Mouse (Mus musculus) hindbrain, embryonic 13.5 days (tissue): ENCODE data around the gene Prodh2. TPM values are rescaled to one million over a fixed set of nuclear protein-coding genes. Genes with fewer than 3 reads are reported as not detected.

Experiments
- ATAC-seq: fragments of 200-750 bp; cut with Nextera tagmentation; 2 replicates; pipeline ENCODE4 v1.8.0; 2017; ENCODE audit warnings: moderate TSS enrichment; ENCODE audit not compliant: low FRiP score
- H3K27ac ChIP-seq: fragments of 300-500 bp; sonication (generic); 2 replicates; pipeline ENCODE4 v1.5.1; 2015; ENCODE audit warnings: inconsistent platforms, mild to moderate bottlenecking, moderate library complexity
- H3K27me3 ChIP-seq: fragments of 300-500 bp; sonication (generic); 2 replicates; pipeline ENCODE4 v1.6.1; 2015; ENCODE audit warnings: mild to moderate bottlenecking, inconsistent platforms
- H3K36me3 ChIP-seq: fragments of 300-500 bp; sonication (generic); 2 replicates; pipeline ENCODE4 v1.6.1; 2015; ENCODE audit warnings: mild to moderate bottlenecking, inconsistent platforms
- H3K4me1 ChIP-seq: fragments of 300-500 bp; sonication (generic); replicated peaks from 2 replicates; pipeline ENCODE4 v1.6.1; 2015; ENCODE audit warnings: inconsistent platforms
- H3K4me2 ChIP-seq: fragments of 300-500 bp; sonication (generic); 2 replicates; pipeline ENCODE4 v1.6.1; 2015; ENCODE audit warnings: inconsistent platforms, mild to moderate bottlenecking, moderate library complexity
- H3K4me3 ChIP-seq: fragments of 300-500 bp; sonication (generic); 2 replicates; pipeline ENCODE4 v1.5.1; 2015; ENCODE audit warnings: mild to moderate bottlenecking, inconsistent platforms
- H3K9ac ChIP-seq: fragments of 300-500 bp; sonication (generic); 2 replicates; pipeline ENCODE4 v1.6.1; 2015; ENCODE audit warnings: mild to moderate bottlenecking, inconsistent platforms
- H3K9me3 ChIP-seq: fragments of 300-500 bp; sonication (generic); 2 replicates; pipeline ENCODE4 v1.6.1; 2016; ENCODE audit warnings: inconsistent platforms
- WGBS: fragments of 180-500 bp; shearing (Covaris S2); methylation state at CpG from one replicate; pipeline ENCODE4 v1.1.7; 2015; 5-methylcytosine and 5-hydroxymethylcytosine counted together
- polyA plus RNA-seq: library from polyadenylated mRNA; unstranded; fragments of >200 nt; fragmentation: Nextera tagmentation; extraction: Ambion mirVana; gene quantifications from 2 replicates; pipeline ENCODE4 v1.2.1, GENCODE M21; 2015

Gene Prodh2
- polyA plus RNA-seq, 1 experiment from 2014 or later: not detected

DNA sequence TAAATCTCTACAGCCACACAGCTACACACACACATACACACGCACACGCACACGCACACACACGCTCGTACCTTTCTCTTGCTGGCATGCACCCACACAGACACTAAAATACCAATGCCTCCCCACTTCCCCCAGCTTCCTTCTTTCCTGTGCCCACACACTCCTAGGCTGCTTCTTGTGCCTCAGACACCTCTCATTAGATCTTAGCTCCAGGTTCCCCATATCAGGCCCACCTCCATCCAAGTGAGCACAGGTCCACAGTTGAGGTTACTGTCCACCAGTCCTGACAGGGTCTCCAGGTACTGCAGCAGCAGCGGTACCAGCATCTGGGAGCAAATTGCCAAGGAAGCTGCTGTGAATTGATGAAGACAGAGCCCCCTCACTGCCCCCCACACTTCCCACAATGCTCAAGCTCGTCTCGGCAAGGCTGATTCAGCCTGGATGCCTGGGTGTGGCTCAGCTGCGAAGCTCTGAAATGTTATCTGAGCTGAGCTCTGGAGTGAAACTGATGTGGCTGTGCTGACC lies 37.9 kb downstream of the Prodh2 start:
- 86% methylated on average over 9 of the region's 9 CpGs for WGBS
- H3K4me1 ChIP-seq: peaks cover 53% of the 10 kb centered on the region
- ATAC-seq: no peak
- peaks cover 68% of the 10 kb centered on the region for H3K36me3 ChIP-seq
- peak overlapping the region; percentile 93 for H3K9ac ChIP-seq
- no peaks in the 10 kb centered on the region for H3K27me3 ChIP-seq
- peak overlapping the region; percentile 91 for H3K4me2 ChIP-seq
- peak overlapping the region; percentile 75 for H3K4me3 ChIP-seq
- H3K27ac ChIP-seq: no peak overlapping the region
- H3K9me3 ChIP-seq: no peaks in the 10 kb centered on the region

DNA sequence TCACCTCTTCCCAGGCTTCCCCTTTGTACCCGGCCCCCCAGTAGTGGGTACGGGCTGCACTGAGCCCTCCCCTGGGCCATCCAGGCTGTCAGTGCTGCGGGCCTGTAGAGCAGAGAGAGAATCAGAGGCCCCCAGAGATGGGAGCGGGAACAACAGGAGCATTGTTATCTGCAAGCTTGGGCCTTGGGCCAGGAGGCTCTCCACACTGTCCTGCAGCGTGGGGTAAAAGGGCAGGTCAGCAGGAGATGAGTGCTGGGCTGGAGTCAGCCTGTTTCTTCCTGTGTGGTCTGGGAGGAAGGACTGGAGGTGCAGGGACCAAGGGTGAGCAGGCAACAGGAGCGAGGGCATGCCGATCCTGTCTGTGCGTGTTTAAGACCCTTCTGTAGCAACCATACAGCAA lies 39.5 kb downstream of the Prodh2 start:
- H3K9ac ChIP-seq: peak overlapping the region; percentile 93
- peak overlapping the region; percentile 75 for H3K4me3 ChIP-seq
- H3K4me2 ChIP-seq: peak overlapping the region; percentile 91
- H3K27me3 ChIP-seq: no peaks in the 10 kb centered on the region
- peaks cover 47% of the 10 kb centered on the region for H3K4me1 ChIP-seq
- peak overlapping the region; percentile 95; the same call in 1 of the 2 replicates for H3K27ac ChIP-seq
- H3K36me3 ChIP-seq: peaks cover 52% of the 10 kb centered on the region
- WGBS: 4% methylated on average over 8 of the region's 8 CpGs
- ATAC-seq: no peak
- H3K9me3 ChIP-seq: no peaks in the 10 kb centered on the region

DNA sequence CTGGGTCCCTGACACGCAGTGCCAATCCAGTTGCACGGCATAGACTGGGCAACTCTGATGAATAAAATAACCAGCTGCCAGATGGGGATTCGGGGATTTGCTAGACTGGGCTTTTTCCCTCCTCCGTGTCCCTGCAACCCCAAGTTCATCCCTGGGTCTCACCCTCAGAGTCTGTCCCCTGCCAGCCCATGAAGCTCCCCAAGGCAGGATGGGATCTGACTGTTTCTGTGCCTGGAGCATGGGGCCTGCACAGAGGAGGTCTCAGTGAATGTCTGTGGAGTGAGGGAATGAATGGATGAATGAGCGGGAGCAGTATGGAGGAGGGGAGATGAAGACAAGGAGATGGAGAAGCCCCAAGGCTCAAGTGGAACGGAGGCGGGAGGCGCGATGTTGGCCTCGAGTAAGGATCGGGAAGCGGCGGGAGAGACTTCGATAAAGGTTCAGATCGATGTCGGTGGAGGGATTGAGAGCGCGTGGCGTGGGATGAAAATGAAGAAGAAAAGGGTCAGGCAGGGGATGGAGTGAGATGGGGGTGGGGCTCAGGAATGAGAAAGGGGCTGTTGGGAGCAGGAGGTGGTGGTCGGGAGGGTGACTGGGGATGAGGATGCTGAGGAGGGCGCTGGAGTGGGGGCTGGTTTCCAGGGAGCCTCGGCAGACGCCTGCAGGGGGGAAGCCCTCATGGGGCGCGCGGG lies 40.7 kb downstream of the Prodh2 start:
- H3K4me2 ChIP-seq: peak overlapping the region; percentile 91
- no peaks in the 10 kb centered on the region for H3K27me3 ChIP-seq
- peaks cover 40% of the 10 kb centered on the region for H3K36me3 ChIP-seq
- no peaks in the 10 kb centered on the region for H3K9me3 ChIP-seq
- 3% methylated on average over 26 of the region's 26 CpGs for WGBS
- H3K27ac ChIP-seq: peak overlapping the region; percentile 95
- peak; percentile 47 for ATAC-seq
- peak overlapping the region; percentile 75 for H3K4me3 ChIP-seq
- H3K4me1 ChIP-seq: peaks cover 43% of the 10 kb centered on the region
- H3K9ac ChIP-seq: peak overlapping the region; percentile 93

DNA sequence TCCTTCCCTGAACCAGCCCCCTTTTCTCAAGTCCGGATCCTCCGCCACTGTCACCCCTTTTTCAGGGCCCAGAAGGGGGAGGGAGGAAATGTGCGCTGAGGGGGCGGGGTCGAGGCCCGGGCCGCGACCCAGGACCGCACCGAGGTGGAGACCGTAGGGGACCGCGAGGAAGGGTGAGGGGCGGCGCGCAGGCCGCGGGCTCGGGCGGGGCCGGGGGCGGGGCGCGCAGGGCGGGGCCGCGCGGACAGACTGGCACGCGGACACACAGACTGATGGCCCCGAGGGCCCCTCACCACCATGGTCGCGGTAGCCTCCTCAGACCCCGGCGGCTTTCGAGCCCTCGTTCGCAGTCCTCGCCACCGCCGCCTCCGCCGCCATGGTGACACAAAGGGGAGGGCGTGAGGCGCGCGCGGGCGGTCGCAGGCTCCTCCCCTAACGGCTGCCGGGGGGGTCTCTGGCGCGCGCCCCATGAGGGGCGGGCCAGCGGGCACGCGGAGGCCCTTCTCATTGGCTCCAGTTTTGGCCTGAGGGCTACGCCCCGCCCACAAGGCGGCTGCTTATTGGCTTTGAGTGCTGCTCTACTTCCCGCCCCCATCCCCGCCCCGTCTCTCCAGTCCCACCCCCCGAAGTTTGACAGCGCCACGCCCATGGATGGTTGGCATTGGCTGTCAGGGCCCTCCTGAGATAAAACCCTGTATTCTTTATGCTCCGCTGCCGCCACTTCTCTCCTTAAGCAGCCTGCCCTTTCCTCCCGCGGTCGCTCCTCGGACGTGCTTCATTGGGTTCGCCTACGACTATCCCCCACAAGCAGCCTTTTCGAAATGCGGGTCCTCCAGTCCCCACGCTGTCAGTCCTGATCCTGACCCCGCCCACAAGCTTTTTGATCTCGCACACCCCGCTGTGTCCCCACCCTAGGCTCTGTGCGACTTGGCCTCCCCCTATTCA lies 41.5 kb downstream of the Prodh2 start, which contains the start of gene Arhgap33:
Gene Arhgap33 (minus strand): TSS at position 428 of the 945 bp plus-strand sequence.
- H3K4me1 ChIP-seq: peaks cover 43% of the 10 kb centered on the region
- WGBS: under 1% methylated on average over 75 of the region's 84 CpGs
- H3K9ac ChIP-seq: peak within 1 kb of the TSS; percentile 93
- peak within 1 kb of the TSS; percentile 75 for H3K4me3 ChIP-seq
- H3K36me3 ChIP-seq: peaks cover 39% of the 10 kb centered on the region
- H3K4me2 ChIP-seq: peak within 1 kb of the TSS; percentile 91
- ATAC-seq: peak; percentile 90
- no peaks in the 10 kb centered on the region for H3K9me3 ChIP-seq
- peak within 1 kb of the TSS; percentile 95 for H3K27ac ChIP-seq
- no peaks in the 10 kb centered on the region for H3K27me3 ChIP-seq

DNA sequence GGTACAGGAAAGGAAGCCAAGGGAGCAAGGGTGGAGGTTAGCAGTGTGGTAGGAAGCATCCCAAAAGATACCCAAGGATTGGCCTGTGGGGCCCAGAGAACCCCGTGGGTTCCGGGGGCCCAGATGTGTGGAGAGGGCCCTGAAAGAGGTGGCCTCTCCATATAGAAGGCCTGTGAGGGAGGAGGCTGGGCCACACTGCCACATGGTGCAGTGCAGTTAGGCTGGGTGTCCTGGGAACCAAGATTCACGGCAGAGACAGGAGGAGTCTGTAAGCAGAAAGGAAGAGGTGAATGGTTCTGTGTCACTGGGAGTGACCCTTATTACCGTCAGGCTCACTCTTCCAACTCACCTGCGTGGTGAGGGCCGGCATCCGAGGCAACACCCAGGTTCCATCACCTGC lies 47.1 kb downstream of the Prodh2 start:
- ATAC-seq: no peak
- H3K36me3 ChIP-seq: peaks cover 27% of the 10 kb centered on the region
- H3K4me3 ChIP-seq: no peak overlapping the region
- H3K9me3 ChIP-seq: no peaks in the 10 kb centered on the region
- peaks cover 5% of the 10 kb centered on the region for H3K4me1 ChIP-seq
- H3K27ac ChIP-seq: no peak overlapping the region
- H3K4me2 ChIP-seq: no peak overlapping the region
- H3K9ac ChIP-seq: no peak overlapping the region
- 88% methylated on average over 7 of the region's 7 CpGs for WGBS
- H3K27me3 ChIP-seq: no peaks in the 10 kb centered on the region

DNA sequence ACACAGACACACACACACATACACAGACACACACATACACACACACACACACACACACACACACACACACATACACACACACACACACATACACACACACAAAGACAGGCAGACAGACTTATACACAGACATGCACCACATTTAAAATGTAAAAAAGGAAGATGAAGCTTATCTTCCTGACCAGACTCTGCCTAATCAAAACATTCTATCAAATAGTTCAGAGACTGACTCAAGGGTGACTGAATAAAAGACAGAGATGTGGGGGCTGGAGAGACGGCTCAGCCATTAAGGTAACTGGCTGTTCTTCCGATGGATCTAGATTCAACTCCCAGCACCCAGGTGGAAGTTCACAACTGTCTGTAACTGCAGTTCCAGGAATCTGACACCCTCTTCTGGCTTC lies 50.9 kb downstream of the Prodh2 start:
- H3K27me3 ChIP-seq: no peaks in the 10 kb centered on the region
- WGBS: 91% methylated on average over 2 of the region's 2 CpGs
- H3K36me3 ChIP-seq: peaks cover 41% of the 10 kb centered on the region
- no peak overlapping the region for H3K4me3 ChIP-seq
- H3K9me3 ChIP-seq: no peaks in the 10 kb centered on the region
- no peak overlapping the region for H3K27ac ChIP-seq
- H3K4me2 ChIP-seq: no peak overlapping the region
- no peak for ATAC-seq
- H3K4me1 ChIP-seq: no peaks in the 10 kb centered on the region
- H3K9ac ChIP-seq: no peak overlapping the region

DNA sequence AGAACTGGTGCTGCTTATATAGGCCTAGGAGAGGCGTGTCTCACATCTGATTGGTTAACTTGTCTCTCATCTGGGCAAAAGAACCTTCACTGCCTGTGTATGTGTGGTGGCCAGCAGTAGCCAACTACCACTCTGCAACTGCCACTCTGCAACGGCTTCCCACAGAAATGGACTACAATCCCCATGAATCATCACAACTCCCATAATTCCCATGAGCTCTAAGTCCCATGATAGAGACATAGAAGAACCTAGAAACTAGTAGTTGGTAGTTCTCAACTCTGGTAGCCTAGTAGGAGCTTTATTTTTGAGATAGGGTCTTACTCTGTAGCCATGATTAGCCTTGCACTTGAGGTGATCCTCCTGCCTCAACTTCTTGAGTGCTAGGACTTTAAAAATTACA lies 56.5 kb downstream of the Prodh2 start:
- Histone ChIP-seq H3K27me3 (peaks cover 11% of the 10 kb centered on the region; the same call in 1 of the 2 replicates), H3K27ac (no peak overlapping the region), H3K4me1 (peaks cover 18% of the 10 kb centered on the region), H3K9me3 (no peaks in the 10 kb centered on the region), H3K36me3 (peaks cover 25% of the 10 kb centered on the region), H3K4me2 (no peak overlapping the region), H3K4me3 (no peak overlapping the region), H3K9ac (no peak overlapping the region)
- ATAC-seq: no peak
- 82% methylated on average over 2 of the region's 2 CpGs for WGBS

DNA sequence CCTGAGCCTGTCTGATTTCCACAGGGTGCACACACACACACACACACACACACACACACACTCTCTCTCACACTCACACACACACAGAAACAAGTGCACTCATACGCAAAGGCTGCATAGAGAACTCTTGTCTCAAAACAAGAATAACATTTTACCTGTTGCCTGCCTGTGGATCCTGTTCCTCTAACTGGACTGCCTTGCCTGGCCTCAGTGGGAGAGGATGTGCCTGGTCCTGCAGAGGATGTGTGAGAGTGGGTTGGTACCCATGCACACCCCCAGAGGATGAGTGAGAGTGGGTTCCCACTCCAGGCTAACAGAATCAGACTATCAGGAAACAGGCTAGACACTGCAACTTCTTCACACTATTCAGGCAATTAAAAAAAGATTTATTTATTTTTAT lies 57.2 kb downstream of the Prodh2 start:
- H3K9ac ChIP-seq: no peak overlapping the region
- no peak for ATAC-seq
- H3K27ac ChIP-seq: no peak overlapping the region
- peaks cover 11% of the 10 kb centered on the region; the same call in 1 of the 2 replicates for H3K27me3 ChIP-seq
- WGBS: 100% methylated on average over 1 of the region's 1 CpGs
- H3K4me3 ChIP-seq: no peak overlapping the region
- H3K36me3 ChIP-seq: peaks cover 32% of the 10 kb centered on the region
- H3K4me1 ChIP-seq: peaks cover 18% of the 10 kb centered on the region
- no peaks in the 10 kb centered on the region for H3K9me3 ChIP-seq
- no peak overlapping the region for H3K4me2 ChIP-seq

DNA sequence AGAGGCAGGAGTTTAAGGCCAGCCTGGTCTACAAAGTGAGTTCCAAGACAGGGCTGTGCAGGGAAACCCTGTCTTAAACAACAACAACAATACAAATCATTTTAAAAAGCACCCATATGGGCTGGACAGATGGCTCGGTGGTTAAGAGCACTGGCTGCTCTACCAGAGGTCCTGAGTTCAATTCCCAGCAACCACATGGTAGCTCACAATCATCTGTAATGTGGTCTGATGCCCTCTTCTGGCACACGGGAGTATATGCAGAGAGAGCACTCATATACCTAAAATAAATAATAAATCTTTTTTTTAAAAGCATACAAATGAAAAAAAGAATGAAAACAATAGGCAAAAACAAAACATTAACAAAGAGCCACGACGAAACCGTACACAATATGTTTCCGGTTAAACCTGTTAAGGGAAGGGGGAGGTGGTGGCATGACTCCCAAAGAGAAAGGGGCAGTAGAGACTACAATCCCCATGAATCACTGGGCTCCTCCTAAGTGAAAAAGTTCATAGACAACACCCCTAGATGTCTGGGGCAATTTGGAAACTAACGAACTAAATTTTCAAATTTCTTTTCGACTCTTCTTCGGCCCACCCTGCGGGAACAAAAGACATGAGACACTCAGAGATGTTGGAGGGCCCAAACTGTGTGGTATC lies 58.2 kb downstream of the Prodh2 start:
- H3K9ac ChIP-seq: peak overlapping the region; percentile 72
- WGBS: 3% methylated on average over 10 of the region's 10 CpGs
- peak; percentile 75 for ATAC-seq

DNA sequence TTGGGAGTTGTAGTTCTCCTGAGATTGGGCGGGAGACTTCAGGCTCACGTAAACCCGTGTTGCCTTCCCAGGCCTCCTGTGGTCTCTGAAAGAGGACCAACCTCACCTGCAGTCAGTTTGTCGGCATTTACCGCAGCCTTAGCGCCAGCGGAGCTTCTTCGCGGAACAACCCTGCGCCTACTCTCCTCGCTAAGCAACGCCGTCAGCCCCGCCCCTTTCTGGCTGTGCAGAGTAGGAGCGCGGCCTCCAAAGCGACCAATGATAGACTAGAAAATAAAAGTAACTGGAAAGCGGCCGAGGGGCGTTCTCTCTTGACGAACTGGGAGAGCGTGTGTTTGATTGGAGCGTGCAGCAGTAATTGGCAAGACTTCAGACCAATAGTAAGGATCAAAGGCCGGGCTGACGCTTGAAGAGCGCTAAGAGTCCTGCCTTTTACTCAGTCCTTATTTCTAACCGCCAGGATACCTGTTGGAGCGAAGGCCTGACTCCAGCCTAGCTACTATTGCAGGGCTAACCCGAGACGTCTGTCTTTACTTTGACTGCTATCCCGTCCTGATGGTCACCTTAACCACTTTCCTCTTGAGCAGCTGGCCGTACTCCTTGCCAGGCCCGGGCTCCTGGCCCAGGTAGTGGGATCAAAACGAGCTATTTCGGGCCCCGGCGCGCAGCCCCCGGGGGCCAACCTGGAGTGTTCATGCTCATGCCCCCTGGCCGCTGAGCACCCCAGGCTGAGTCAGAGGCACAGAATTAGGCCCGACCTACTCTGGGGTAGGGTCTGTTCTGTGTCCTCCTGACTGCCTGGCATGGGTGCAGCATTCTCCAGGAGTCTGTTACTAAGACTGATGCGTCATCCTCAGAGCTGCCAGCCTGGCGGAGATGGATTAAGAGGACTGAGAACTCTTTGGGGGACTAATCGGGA lies 58.9 kb downstream of the Prodh2 start, which contains the start of the genes Hspb6 and Proser3:
Gene Hspb6 (plus strand): TSS at position 77 of the 919 bp plus-strand sequence.
Gene Proser3 (minus strand): TSS at position 198 of the 919 bp plus-strand sequence.
- H3K4me2 ChIP-seq: peak within 1 kb of the TSS; percentile 88
- WGBS: under 1% methylated on average over 44 of the region's 44 CpGs
- no peaks in the 10 kb centered on the region for H3K9me3 ChIP-seq
- peak within 1 kb of the TSS; percentile 59 for H3K4me3 ChIP-seq
- H3K36me3 ChIP-seq: peaks cover 42% of the 10 kb centered on the region
- peak within 1 kb of the TSS; percentile 93 for H3K27ac ChIP-seq
- H3K27me3 ChIP-seq: peaks cover 11% of the 10 kb centered on the region; the same call in 1 of the 2 replicates
- peak within 1 kb of the TSS; percentile 72 for H3K9ac ChIP-seq
- peak; percentile 95 for ATAC-seq
- H3K4me1 ChIP-seq: peaks cover 19% of the 10 kb centered on the region

More for the DNA sequence above, 58.2 kb downstream of the Prodh2 start:
- H3K4me1 ChIP-seq: peaks cover 18% of the 10 kb centered on the region
- H3K9me3 ChIP-seq: no peaks in the 10 kb centered on the region
- H3K27me3 ChIP-seq: peaks cover 11% of the 10 kb centered on the region; the same call in 1 of the 2 replicates
- peak overlapping the region; percentile 93 for H3K27ac ChIP-seq
- peak overlapping the region; percentile 88 for H3K4me2 ChIP-seq
- peak overlapping the region; percentile 59 for H3K4me3 ChIP-seq
- peaks cover 34% of the 10 kb centered on the region for H3K36me3 ChIP-seq
